Mouse (Mus musculus): ENCODE results near the gene Pdss2. TPM values are rescaled to one million over a fixed set of nuclear protein-coding genes. Genes with fewer than 3 reads are reported as not detected.

Gene Pdss2
- polyA plus RNA-seq, 1 experiment from 2014 or later, result 12.3 TPM

GRCm38 (mm10) chr10:43378279-43378678, 157.0 kb downstream of the Pdss2 start:
- H3K9ac ChIP-seq, result no peak overlapping the region
- ATAC-seq (ENCODE audit: insufficient number of reproducible peaks, low FRiP score), result no peak
- no peaks in the 10 kb centered on the region for H3K9me3 ChIP-seq (replicated peaks)
- WGBS, result 37% methylated on average over 5 of the region's 5 CpGs
- peaks cover 6% of the 10 kb centered on the region; the same call in 1 of the 2 replicates for H3K4me1 ChIP-seq (replicated peaks)
- H3K4me2 ChIP-seq, result no peak overlapping the region
- H3K27ac ChIP-seq (ENCODE audit: poor library complexity, severe bottlenecking), result no peak overlapping the region
- no peaks in the 10 kb centered on the region for H3K36me3 ChIP-seq
- no peaks in the 10 kb centered on the region for H3K27me3 ChIP-seq (replicated peaks)
- H3K4me3 ChIP-seq, result no peak overlapping the region

GRCm38 (mm10) chr10:43378732-43379644, 157.7 kb downstream of the Pdss2 start:
- Histone ChIP-seq H3K4me2 (0 out of 2 replicates have a peak overlapping the region, but pooled peaks have one; percentile 4), H3K36me3 (no peaks in the 10 kb centered on the region), H3K9ac (no peak overlapping the region), H3K9me3 (replicated peaks) (no peaks in the 10 kb centered on the region), H3K27ac (ENCODE audit: poor library complexity, severe bottlenecking) (peak overlapping the region; percentile 29; the same call in 1 of the 2 replicates), H3K27me3 (replicated peaks) (no peaks in the 10 kb centered on the region), H3K4me3 (no peak overlapping the region), H3K4me1 (replicated peaks) (peaks cover 3% of the 10 kb centered on the region; the same call in 1 of the 2 replicates)
- 57% methylated on average over 15 of the region's 15 CpGs for WGBS
- ATAC-seq (ENCODE audit: insufficient number of reproducible peaks, low FRiP score), result peak; percentile 75

- Histone ChIP-seq H3K4me1 (replicated peaks) (peaks cover 15% of the 10 kb centered on the region), H3K27me3 (replicated peaks) (no peaks in the 10 kb centered on the region), H3K27ac (ENCODE audit: poor library complexity, severe bottlenecking) (no peak overlapping the region), H3K4me3 (no peak overlapping the region), H3K9ac (no peak overlapping the region), H3K36me3 (no peaks in the 10 kb centered on the region), H3K4me2 (no peak overlapping the region), H3K9me3 (replicated peaks) (no peaks in the 10 kb centered on the region)
- ATAC-seq (ENCODE audit: insufficient number of reproducible peaks, low FRiP score), result no peak
- WGBS, result 84% methylated on average over 3 of the region's 3 CpGs
Observed at GRCm38 (mm10) chr10:43382660-43383059, 161.4 kb downstream of the Pdss2 start.

- Histone ChIP-seq H3K27ac (ENCODE audit: poor library complexity, severe bottlenecking) (0 out of 2 replicates have a peak overlapping the region, but pooled peaks have one; percentile 15), H3K4me2 (no peak overlapping the region), H3K36me3 (no peaks in the 10 kb centered on the region), H3K4me1 (replicated peaks) (peaks cover 12% of the 10 kb centered on the region), H3K4me3 (no peak overlapping the region), H3K9ac (no peak overlapping the region), H3K27me3 (replicated peaks) (no peaks in the 10 kb centered on the region), H3K9me3 (replicated peaks) (no peaks in the 10 kb centered on the region)
- ATAC-seq (ENCODE audit: insufficient number of reproducible peaks, low FRiP score), result no peak
- 38% methylated on average over 5 of the region's 5 CpGs for WGBS
Observed at GRCm38 (mm10) chr10:43384623-43385022, 163.3 kb downstream of the Pdss2 start.

- Histone ChIP-seq H3K9ac (no peak overlapping the region), H3K27me3 (replicated peaks) (no peaks in the 10 kb centered on the region), H3K36me3 (peaks cover 14% of the 10 kb centered on the region), H3K4me1 (replicated peaks) (no peaks in the 10 kb centered on the region), H3K4me2 (no peak overlapping the region), H3K9me3 (replicated peaks) (no peaks in the 10 kb centered on the region), H3K27ac (ENCODE audit: poor library complexity, severe bottlenecking) (no peak overlapping the region), H3K4me3 (no peak overlapping the region)
- WGBS, result 90% methylated on average over 2 of the region's 2 CpGs
- ATAC-seq (ENCODE audit: insufficient number of reproducible peaks, low FRiP score), result no peak
Observed at GRCm38 (mm10) chr10:43392921-43393320, 171.6 kb downstream of the Pdss2 start.

GRCm38 (mm10) chr10:43393818-43394217, 172.5 kb downstream of the Pdss2 start:
- 84% methylated on average over 6 of the region's 6 CpGs for WGBS
- Histone ChIP-seq H3K9me3 (replicated peaks) (no peaks in the 10 kb centered on the region), H3K9ac (no peak overlapping the region)

GRCm38 (mm10) chr10:43395824-43396223, 174.5 kb downstream of the Pdss2 start:
- no peak overlapping the region for H3K4me2 ChIP-seq
- no peak overlapping the region for H3K4me3 ChIP-seq
- H3K36me3 ChIP-seq, result peaks cover 19% of the 10 kb centered on the region
- no peak for ATAC-seq (ENCODE audit: insufficient number of reproducible peaks, low FRiP score)
- H3K9ac ChIP-seq, result no peak overlapping the region
- H3K9me3 ChIP-seq (replicated peaks), result no peaks in the 10 kb centered on the region
- WGBS, result 86% methylated on average over 4 of the region's 4 CpGs
- H3K27me3 ChIP-seq (replicated peaks), result no peaks in the 10 kb centered on the region
- H3K4me1 ChIP-seq (replicated peaks), result no peaks in the 10 kb centered on the region
- no peak overlapping the region for H3K27ac ChIP-seq (ENCODE audit: poor library complexity, severe bottlenecking)

More at GRCm38 (mm10) chr10:43393818-43394217, 172.5 kb downstream of the Pdss2 start:
- no peak overlapping the region for H3K4me3 ChIP-seq
- no peaks in the 10 kb centered on the region for H3K27me3 ChIP-seq (replicated peaks)
- H3K4me1 ChIP-seq (replicated peaks), result no peaks in the 10 kb centered on the region
- ATAC-seq (ENCODE audit: insufficient number of reproducible peaks, low FRiP score), result no peak
- peaks cover 17% of the 10 kb centered on the region for H3K36me3 ChIP-seq
- H3K27ac ChIP-seq (ENCODE audit: poor library complexity, severe bottlenecking), result no peak overlapping the region
- no peak overlapping the region for H3K4me2 ChIP-seq

GRCm38 (mm10) chr10:43399596-43400316, 178.5 kb downstream of the Pdss2 start:
- no peaks in the 10 kb centered on the region for H3K9me3 ChIP-seq (replicated peaks)
- no peak overlapping the region for H3K4me3 ChIP-seq
- no peak overlapping the region for H3K4me2 ChIP-seq
- no peak overlapping the region for H3K9ac ChIP-seq
- H3K27me3 ChIP-seq (replicated peaks), result no peaks in the 10 kb centered on the region
- WGBS, result 82% methylated on average over 7 of the region's 7 CpGs
- no peaks in the 10 kb centered on the region for H3K4me1 ChIP-seq (replicated peaks)
- H3K27ac ChIP-seq (ENCODE audit: poor library complexity, severe bottlenecking), result no peak overlapping the region
- ATAC-seq (ENCODE audit: insufficient number of reproducible peaks, low FRiP score), result no peak
- peaks cover 13% of the 10 kb centered on the region for H3K36me3 ChIP-seq

GRCm38 (mm10) chr10:43406107-43406506, 184.8 kb downstream of the Pdss2 start:
- H3K4me2 ChIP-seq, result no peak overlapping the region
- no peak overlapping the region for H3K9ac ChIP-seq
- 77% methylated on average over 1 of the region's 1 CpGs for WGBS
- H3K36me3 ChIP-seq, result no peaks in the 10 kb centered on the region; the same call in 1 of the 2 replicates
- H3K27ac ChIP-seq (ENCODE audit: poor library complexity, severe bottlenecking), result no peak overlapping the region
- no peak overlapping the region for H3K4me3 ChIP-seq
- peaks cover 14% of the 10 kb centered on the region for H3K4me1 ChIP-seq (replicated peaks)
- no peak for ATAC-seq (ENCODE audit: insufficient number of reproducible peaks, low FRiP score)
- H3K27me3 ChIP-seq (replicated peaks), result no peaks in the 10 kb centered on the region
- 0 out of 2 replicates have a peak, but pooled peaks cover 2% of the 10 kb centered on the region for H3K9me3 ChIP-seq (replicated peaks)

GRCm38 (mm10) chr10:43406885-43407284, 185.6 kb downstream of the Pdss2 start:
- 0 out of 2 replicates have a peak, but pooled peaks cover 2% of the 10 kb centered on the region for H3K9me3 ChIP-seq (replicated peaks)
- no peaks in the 10 kb centered on the region for H3K27me3 ChIP-seq (replicated peaks)
- 59% methylated on average over 12 of the region's 12 CpGs for WGBS
- peaks cover 14% of the 10 kb centered on the region for H3K4me1 ChIP-seq (replicated peaks)
- H3K36me3 ChIP-seq, result peaks cover under 1% of the 10 kb centered on the region; the same call in 1 of the 2 replicates
- no peak for ATAC-seq (ENCODE audit: insufficient number of reproducible peaks, low FRiP score)
- H3K4me3 ChIP-seq, result no peak overlapping the region
- H3K4me2 ChIP-seq, result no peak overlapping the region
- no peak overlapping the region for H3K9ac ChIP-seq
- H3K27ac ChIP-seq (ENCODE audit: poor library complexity, severe bottlenecking), result no peak overlapping the region

All from heart, embryonic 12.5 days (tissue).